Mouse (Mus musculus) adrenal gland, postnatal 10 days (tissue): ENCODE results near the gene Zfp513. TPM values are rescaled to one million over a fixed set of nuclear protein-coding genes. Genes with fewer than 3 reads are reported as not detected.

Source experiments
- DNase-seq: peaks from one replicate; pipeline ENCODE4 v3.0.0; 2021; ENCODE audit warnings: mixed read lengths
- total RNA-seq, 2 experiments: library from RNA; stranded (reverse); gene quantifications; 2 replicates each; pipeline ENCODE4 v1.2.3; 2021

The Zfp513 gene
- total RNA-seq, 2 experiments from 2014 or later: 23.0 to 23.7 TPM

DNA sequence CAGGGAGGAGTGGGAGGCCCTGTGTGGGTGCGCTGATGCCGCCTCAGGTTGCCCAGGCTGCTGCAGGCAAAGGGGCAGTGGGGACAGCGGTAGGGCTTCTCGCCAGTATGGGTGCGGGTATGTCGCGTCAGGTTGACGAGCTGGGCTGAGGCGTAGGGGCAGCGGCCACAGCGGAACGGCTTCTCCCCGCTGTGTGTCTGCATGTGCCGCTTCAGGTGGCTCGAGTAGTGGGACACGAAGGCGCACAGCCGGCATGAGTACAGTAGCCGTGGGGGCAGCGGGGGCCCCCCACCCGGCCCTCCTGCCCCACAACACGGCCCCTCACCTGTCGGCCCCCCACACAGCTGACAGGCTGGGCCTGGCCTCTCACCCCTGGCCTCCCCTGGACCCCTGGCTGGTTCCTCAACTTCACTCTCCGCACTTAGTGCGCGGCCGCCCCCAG is 1.8 kb downstream of the Zfp513 start:
- peak; percentile 42 for DNase-seq

DNA sequence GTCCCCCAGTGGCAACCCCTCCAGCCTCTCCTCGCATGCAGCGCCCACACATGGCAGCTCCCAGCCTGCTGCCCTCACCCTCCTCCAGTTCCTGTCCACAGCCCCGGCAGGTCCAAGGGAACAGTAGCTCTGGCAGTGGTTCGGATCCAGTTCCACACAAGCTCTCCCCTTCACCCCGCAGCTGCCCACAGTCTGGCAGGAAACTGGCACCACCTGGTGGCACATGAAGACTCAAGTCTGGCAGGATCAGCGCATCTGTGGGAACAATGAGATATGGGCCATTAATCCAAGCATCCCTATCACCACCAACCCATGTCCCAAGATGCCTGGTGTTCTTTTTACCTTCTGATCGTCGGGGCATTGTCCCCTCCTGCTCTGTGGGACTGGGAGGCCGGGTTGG is 2.2 kb downstream of the Zfp513 start:
- DNase-seq: peak; percentile 51

DNA sequence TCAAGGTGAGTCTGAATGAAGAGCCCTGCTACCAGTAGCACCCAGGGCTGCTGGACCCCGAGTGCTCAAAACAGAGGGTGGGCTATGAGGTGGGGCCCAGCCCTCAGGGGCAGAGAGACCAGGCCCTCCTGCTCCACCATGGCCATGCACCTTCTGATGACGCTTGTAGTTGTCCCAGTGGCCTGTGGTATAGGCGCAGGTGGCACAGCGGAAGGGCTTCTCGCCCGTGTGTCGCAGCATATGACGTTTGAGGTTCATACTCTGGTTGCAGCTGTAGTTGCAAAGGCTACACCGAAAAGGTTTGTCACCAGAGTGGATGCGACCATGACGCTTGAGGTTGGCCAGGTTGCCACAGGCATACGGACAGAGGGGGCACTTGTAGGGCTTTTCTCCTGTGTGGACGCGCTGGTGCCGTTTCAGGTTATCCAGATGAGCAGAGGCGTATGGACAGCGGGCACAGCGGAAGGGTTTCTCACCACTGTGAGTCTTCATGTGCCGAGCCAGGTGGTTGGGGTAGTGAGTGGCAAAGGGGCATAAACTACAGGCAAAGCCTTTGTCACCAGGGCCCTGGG is 2.7 kb downstream of the Zfp513 start:
- no peak for DNase-seq

DNA sequence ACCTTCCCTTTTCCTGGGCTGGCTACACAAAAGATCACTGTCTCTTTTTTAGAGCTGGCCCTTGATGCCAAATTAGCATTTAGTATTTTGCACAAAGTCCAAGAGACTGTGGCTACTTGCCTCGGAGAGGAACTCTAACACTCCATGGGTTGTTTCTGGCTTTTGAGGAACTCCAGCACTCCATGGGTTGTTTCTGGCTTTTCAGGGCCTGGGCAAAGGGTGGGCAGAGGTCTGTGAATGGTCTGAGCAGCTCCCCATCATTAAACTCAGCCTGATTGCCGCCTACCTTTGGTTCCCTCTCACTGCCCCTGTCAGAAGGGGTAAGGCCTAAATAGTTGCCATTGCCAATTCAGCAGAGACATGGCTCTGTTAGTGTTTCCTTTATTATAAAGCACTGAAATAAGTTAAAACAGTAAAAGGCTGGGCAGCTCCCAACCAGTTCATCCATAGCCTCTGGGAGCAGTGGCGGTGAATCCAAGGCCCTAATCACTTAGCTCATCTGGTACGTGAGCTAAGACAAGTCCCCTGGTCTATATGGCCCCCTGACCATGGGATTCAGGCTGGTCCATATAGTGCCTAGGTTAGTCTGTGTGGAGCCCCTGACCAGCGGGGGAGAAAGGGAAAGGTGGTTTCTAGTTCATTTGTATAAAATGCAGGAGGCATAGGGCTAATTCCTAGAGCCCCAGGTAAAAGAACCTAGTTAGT is 3.3 kb downstream of the Zfp513 start:
- no peak for DNase-seq

DNA sequence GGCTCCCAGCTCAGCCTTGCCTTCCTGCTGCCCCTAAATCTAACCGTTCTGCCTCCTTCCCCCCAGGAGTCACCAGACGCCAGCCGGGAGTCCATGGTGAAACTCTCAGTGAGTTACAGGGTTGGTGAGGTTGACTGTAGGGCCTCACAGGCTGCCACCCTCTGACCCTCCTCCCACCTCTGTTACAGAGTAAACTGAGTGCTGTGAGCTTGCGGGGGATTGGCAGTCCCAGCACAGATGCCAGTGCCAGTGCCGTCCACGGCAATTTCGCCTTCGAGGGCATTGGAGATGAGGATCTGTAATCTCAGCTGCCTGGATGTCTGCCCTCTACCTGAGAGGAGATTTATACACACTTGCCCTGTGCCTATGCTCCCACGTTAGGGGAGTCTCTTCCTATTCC is 3.9 kb downstream of the Zfp513 start:
- DNase-seq: no peak

DNA sequence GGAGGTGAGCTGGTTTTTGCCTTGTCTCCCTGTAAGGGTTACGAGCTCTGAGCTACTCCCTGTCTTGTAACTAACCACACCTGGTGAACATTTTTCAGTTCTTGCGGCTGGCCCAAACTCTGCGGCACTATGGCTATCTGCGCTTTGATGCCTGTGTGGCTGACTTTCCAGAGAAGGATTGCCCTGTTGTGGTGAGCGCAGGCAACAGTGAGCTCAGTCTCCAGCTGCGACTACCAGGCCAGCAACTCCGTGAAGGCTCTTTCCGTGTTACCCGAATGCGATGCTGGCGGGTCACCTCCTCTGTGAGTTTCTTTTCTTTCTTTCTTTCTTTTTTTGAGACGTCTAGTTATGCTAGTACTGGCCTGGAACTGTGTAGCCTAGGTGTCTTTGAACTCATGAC is 5.0 kb downstream of the Zfp513 start:
- DNase-seq: no peak

DNA sequence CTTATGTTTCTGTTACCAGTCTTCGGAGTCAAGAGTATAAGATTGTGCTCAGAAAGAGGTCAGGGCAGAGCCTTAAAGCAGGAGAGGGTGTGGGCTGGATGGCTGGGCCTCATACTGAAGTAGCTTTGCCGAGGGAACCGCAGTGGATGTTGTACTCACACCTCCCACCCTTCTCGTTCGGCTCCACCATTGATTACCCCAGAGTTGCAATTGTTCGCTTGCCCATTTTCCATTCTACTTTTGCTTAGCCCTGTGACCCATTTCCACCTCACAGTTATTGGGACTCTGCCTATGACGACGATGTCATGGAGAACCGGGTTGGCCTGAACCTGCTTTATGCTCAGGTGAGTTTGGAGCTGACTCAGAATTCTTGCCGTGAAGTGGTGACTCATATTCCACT is 5.9 kb downstream of the Zfp513 start:
- DNase-seq: no peak

DNA sequence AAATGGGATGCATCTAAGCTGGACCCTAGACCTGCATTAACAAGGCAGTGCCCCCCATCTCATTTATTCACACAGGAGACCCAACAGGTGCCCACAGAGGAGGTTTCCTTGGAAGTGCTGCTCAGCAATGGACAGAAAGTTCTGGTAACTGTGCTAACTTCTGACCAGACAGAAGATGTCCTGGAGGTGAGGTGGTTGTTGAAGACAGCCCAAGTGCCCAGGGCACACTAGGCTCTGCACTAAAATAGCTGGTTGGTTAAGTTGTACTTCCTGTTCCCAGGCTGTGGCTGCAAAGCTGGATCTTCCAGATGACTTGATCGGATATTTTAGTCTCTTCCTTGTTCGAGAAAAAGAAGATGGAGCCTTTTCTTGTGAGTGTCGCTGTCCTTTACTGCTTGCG is 6.4 kb downstream of the Zfp513 start:
- no peak for DNase-seq

DNA sequence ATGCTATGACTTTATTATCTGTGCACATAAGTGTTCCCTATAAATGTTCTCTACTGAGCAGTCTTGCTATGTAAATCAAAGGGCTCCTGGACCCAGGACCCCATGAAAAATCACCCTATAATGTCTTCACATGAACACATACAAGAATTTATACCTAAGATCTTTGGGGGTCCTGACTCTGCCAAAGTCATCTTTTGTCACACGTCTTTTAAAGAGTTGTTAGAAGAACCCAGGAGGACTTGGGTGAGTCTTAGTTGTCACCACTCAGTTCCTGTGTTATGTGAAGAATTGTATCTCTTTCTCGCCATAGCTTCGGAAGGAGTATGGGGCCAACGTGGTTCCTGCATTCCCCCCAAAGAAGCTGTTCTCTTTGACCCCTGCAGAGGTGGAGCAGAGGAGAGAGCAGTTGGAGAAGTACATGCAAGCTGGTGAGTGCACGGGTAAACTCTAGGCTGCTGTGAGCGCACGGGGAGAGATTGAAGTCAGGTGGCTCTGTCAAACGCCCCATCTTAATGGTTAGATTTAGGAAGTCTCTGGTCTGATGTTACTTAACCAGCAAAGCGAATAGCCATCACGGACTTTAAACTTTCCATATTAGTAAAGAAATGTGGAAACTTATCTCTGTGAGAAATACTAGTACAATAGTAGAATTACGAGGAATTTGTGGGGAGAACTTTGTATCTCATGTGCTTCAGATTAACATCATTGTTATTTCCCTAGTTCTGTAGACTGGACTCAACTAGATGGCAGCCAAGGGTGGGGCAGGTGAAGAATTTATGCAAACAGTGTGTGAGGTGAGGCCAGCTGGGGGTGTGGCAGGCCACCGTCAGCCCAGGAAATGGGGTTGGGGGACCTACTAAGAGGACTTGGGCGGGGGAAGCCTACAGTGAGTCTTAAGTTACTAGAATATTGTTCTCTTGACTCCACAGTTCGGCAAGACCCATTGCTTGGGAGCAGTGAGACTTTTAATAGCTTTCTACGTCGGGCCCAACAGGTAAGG is 7.3 kb downstream of the Zfp513 start:
- DNase-seq: no peak

DNA sequence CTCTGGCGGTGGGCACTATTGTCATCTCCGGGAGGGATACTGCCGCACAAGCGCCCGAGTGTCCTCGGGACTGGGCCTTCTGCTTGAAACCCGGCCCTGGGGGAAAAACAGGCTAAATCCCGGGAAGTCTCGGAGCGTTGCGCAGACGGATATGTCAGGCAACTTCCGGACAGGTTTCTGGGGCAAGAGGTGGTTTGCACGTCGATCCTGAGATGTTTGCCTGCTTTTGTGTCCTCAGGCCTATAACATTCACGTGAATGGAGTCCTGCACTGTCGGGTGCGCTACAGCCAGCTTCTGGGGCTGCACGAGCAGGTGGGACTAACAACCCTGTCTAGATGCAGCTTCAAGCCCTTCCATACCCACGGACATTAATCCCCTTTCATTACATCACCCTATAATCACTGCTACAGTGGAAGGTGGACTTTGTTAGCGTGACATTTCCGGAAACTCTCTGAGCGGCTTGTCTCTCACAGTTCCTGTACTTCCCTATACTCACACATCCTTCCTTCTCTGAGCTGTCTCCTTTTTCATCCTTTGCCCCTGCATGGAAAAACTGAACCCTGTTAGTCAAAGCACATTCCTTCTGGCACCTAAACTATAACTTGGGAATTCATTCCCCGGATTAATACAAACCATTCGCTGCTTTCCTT is 8.3 kb downstream of the Zfp513 start:
- no peak for DNase-seq

DNA sequence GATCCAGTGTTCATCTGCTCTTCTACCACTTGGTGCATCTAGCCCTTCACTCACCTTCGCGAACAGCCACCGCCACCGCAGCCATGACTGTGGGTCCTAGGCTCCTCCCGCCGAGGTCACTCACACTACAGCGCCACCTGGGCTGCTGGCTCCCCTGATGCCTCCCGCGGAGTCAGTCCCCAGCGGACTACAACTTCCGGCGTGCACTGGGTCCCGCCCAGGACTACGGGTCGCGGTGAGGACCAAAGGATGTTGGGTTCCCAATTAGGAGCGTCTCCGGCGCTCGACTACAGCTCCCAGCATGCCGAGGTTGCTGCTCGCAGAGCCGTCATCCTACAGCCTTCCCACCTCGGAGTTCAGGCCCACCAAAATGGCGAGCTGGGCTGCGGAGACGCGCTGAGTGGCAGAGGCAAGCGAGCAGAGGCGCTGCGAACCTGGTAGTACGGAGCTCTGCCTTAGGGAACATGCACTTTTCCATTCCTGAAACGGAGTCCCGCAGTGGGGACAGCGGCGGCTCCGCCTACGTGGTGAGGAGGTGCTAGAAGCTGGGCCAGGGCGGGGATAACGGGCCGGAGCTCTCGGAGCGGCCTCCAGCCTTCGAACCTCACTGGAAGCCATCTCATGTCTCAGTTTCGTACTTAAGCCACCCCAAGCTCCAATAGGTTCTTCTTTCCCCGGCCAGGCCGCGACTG is 9.0 kb downstream of the Zfp513 start, which contains the start of the genes Snx17 and Eif2b4:
Gene Snx17 (plus strand): TSS at position 289 of the 692 bp plus-strand sequence.
Gene Eif2b4 (minus strand): TSS at position 492 of the 692 bp plus-strand sequence.
- peak; percentile 100 for DNase-seq

DNA sequence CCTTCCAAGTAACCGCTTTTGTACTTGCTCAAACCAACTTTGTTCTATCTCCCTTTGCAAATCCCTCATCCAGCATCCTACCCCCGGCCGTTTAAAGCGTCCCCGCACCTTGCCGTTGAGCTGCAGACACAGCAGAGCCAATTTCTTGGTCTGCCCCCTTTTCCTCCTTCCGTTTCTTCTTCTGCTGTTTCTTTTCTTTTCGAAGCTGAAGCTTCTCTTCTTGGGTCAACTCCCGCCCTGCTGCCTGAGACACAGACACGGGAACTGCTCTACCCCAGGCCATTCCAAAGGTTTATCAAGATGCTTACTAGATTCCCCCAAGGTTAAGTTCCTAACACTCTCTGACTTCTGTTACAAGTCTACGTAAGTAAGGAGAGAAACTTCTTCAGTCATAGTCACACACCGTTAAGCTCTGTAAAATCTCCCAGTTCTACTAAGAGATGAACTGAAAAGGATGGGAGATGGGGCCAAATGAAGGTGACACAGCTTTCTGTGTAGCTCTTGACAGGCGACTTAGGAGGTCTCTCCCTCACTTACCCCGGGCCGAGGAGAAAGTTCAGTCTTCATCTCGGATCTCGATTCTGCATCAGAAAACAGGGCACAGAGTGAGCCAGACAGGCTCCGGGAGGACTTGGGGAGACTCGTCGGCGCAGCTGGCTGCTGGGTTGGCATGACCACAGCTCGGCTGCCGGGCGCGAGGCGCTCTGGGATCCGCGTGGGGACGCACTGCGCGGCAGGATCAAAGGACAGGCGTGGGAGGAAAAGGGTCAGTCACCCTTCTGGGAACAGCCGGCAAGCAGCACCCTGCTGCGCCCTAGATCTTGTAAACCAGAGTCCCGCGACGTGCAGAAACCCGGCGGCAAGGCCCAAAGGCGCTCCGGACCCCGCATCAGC is 9.8 kb downstream of the Zfp513 start:
- DNase-seq: peak; percentile 85

DNA sequence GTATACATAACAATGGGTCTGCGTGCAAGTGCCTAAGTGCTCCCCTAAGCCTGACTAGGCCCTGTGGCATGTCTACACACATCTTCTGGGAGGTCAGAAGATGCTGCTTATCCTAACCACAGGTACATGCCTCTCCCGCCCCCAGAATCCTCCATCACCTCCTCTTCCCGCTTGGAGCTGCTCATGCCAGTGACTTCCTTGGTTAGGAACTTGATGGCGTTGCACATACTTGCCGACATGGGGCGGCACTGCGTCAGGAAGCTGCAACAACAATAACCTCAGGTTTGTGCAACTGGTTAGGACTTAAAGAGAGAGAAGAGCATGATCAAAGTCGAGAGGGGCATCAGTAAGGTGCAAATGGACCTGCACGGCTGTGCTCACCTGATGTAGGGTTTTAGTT is 11.9 kb downstream of the Zfp513 start:
- DNase-seq: no peak

DNA sequence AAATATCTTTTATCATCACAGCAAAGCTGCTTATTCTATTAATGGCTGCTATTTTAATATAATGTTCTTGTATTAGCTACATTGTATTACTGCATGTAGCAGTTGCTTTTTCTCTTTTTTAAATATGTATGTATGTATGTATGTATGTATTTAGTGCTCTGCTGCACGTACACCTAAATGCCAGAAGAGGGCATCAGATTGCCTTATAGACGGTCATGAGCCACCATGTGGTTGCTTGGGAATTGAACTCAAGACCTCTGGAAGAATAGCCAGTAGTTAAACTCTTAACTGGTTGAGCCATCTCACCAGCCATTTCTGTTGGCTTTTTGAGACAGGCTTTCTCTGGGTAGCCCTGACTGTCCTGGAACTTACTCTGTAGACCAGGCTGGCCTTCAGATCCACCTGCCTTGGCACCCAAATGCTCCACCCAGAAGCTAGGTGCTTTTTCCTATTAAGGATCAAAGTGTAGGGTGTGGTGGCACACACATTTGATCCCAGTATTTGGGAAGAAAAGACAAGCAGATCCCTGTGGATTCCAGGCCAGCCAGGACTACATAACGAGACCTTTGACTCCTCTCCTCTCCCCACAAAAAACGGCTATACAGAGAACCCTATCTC is 13.8 kb downstream of the Zfp513 start:
- no peak for DNase-seq

DNA sequence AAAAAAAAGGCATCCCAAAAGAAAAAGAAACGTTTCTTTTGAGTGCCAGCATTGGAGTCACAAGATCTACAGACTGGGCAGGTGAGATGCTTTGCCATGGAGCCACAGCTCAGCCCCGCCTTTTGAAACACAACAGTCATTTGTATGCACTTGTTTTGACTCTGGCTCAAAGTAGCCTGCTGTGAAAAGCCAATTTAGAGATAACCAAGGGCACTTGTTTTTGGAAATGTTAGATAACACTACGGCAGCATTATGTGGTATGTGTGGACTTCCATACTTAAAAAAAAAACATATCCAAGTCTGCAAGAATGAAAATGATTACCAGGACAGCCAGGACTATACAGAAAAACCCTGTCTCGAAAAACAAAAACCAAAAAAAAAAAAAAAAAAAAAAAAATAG is 18.4 kb downstream of the Zfp513 start:
- no peak for DNase-seq

DNA sequence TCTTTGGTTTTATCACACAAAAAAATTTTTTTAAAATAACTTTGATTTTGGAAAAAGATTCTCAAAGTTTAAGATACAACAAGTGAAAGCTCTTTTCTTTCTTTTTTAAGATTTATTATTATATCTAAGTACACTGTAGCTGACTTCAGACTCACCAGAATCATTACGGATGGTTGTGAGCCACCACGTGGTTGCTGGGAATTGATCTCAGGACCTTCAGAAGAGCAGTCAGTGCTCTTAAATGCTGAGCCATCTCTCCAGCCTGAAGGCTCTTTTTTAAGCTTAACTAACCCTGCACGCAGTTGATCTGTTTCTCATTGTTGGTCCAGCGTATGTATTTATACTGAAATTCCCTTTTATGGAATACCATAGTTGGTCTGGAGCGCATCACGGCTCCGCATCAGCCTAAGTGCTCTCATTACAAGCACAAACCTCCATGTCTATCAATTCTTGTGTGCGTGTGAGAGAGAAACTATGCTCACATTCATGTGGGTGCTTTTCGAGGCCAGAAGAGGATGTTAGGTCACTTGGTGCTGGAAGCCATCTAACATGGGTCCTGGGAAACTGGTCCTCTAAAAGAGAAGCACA is 20.8 kb downstream of the Zfp513 start:
- DNase-seq: no peak

DNA sequence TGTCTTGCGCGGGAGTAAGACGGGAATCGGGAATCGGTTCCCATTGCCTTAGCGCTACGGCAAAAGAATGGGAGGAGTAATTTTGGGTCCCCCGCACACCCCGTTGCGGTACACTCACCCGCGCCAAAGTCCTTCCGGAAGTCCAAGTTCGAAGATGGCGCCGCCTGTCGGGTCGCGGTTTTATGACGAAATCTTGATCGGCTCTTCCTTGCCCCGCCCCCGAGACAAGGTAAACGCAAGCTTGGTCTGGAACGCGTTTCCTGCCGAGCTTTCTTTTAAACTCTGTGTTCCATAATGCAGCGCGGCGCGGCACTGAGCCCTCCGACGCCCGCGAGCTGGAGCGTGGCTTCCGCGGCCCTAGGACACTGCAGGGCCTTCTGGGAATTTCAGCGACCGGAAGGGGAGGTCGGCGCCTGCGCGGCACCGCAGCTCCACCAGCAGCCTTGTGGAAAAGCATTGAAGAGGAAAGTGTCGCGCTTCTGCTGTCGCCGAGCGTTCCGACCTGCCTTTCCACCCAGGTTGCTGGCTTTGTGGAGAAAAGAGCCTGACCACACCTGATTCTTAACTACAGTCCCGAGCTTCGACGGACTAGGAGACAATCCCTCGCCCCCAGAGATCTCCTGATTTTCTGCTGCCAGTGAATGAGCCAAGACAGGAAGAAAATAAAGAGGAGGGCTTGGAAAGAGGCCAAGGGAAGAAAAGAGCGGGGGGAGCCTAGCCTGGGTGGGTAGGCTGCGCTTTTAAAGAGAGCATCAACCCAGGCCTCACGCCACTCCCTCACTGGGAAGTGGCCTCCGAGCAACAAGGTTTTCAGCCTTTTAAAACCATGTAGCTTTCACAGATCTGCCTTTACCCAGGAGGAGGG is 22.1 kb downstream of the Zfp513 start, which contains the start of the genes Gm29609 and Gtf3c2:
Gene Gm29609 (minus strand): TSS at position 146 of the 865 bp plus-strand sequence.
Gene Gtf3c2 (minus strand): TSS at position 379 of the 865 bp plus-strand sequence.
- DNase-seq: peak; percentile 94

DNA sequence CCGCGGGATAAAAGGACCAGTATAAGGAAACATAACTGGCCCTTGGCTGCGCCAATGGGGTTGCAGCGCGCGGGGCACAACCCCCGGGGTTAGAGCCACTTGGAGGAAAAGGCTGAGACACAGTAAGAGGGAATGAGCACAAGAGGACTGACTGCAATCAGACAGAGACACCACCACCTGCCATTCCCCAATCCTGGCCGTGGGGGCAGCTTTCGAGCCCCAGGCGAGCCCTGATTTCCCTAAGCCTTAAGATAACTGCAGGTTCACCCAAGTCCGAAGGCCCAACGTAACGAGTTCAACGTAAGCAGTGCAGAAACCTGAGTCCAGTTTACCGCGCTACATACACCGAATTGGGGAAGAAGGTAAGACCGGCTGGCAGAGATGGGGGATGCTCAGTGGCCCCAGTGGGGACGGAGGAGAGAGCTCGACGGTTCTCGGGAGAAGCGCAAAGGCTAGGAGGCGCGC is 22.8 kb downstream of the Zfp513 start:
- peak; percentile 53 for DNase-seq
